Mouse (Mus musculus) layer of hippocampus, adult 9-11 months (tissue): ENCODE results near the gene Dhps.
"Not testable (repeated sequence)": the region's sequence is repeated elsewhere in the genome, so short reads cannot be mapped to it uniquely, and the experiment has no call there.

Experiments used
- DNase-seq: peaks from one replicate; pipeline ENCODE4 v3.0.0; 2022

Gene Dhps

DNA sequence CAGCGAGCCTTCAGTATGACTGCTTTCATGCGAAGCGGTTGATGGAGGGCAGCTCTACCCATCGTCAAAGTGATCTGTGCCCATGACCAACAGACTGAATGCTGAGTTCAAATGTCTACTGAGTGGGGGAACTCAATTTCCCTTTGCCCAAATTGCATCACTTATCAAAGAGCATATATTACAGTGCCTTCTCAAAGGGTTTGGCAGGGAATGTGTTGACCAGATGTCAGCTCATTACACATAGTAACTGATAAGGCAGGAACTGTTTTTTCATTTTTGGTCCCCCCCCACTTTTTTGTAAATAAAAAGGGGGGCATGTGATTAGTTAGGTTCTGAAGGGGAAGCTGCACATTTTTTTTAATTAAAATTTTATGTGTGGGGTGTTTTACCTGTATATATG lies 9.0 kb upstream of the Dhps start:
- no peak for DNase-seq

DNA sequence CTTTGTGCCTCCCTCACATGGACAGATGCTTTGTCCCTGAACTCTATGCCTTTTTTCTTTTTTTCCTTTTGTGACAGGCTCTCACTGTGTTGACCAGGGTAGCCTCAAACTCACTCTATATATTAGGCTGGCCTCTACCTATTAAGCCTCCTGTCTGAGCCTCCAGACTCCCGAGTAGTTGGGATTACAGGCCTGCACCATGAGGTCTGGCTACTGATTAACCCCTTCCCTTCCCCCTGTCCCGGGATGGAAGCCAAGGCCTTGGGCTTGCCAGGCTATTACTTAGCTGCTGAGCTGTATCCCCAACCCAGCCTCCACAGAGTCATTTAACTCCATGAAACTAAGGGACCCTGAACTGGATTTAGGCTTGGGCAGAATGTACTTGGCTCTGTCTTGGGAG lies 6.3 kb upstream of the Dhps start:
- DNase-seq: no peak

DNA sequence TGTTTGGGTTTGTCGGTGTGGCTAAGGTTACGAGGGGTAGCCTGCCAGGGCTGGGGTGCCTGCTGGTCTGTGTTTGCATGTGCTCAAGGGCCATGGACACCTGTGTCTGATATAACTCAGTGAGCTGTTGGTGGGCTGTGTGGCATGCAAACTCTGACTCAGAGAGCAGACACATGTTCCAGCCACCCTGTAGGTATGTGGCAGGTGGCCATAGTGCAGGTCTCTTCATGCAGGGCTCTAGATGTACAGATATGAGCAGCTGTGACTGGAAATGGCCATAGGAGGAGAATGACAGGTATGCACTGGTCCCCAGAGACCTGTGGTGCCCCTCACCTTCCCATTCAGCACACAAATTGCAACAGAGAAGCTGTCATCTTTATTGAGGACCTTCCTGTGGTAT lies 4.4 kb upstream of the Dhps start:
- DNase-seq: no peak

DNA sequence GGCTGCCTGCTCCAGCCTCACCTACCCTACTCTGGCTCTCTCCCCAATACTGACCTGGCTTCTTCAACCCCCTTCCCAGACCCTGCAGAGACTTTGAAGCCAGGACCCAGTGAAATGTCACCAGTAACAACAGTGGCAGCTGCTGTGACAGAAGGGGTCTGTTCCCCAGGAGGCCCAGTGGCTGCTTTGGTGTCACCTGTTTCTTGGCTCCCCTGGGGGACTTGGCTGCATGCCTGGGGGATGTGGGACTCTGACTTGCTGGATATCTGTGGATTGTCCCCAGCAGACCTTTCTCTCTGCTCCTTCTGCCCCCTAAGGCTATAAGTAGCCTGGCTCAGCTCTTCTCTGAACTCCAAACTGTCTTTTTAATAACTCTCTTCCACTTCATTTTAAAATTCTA lies 3.6 kb upstream of the Dhps start, which contains the start of gene Gm5741:
Gene Gm5741 (minus strand): TSS at position 1 of the 400 bp plus-strand sequence.
- no peak for DNase-seq

DNA sequence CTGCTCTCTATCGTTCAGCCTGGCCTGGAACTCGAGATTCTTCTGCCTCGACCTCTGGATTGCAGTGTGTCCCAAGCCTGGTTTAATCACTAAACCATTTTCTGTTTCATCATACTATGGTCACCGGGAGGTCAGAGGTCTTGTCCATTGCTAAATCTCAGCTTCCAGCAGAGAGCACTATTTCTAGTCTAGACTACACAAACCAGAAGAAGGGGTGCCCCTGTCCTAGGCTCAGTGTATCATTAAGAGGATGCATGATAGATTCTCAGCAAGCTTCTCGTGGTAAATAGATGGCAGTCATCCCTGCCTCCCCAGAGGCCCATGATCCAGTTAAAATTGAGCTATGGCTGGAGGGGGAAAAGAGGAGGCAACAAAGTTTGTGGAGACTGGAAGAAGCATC lies 516 bp upstream of the Dhps start:
- no peak for DNase-seq

DNA sequence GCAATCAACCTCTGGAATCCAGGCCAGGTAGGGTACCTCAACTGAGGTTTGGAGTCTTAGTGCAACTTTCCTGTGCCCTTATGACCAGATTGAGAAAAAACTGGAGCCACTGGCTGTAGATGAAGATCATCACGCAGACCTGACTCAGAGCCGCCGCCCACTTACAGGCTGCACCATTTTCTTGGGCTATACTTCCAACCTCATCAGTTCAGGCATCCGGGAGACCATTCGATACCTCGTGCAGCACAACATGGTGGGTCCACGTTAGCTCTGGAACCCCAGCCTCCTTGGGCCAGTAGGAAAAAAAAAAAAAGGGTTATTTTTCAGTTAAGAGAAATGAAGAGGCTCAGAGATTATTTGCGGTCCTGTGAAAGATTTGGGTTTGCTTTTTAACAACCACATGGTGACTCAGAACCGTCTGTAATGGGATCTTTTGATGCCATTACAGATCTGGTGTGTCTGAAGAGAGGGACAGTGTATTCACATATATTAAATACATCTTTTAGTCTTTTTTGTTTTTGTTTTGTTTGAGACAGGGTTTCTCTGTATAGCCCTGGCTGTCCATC lies 890 bp downstream of the Dhps start:
- DNase-seq: no peak

DNA sequence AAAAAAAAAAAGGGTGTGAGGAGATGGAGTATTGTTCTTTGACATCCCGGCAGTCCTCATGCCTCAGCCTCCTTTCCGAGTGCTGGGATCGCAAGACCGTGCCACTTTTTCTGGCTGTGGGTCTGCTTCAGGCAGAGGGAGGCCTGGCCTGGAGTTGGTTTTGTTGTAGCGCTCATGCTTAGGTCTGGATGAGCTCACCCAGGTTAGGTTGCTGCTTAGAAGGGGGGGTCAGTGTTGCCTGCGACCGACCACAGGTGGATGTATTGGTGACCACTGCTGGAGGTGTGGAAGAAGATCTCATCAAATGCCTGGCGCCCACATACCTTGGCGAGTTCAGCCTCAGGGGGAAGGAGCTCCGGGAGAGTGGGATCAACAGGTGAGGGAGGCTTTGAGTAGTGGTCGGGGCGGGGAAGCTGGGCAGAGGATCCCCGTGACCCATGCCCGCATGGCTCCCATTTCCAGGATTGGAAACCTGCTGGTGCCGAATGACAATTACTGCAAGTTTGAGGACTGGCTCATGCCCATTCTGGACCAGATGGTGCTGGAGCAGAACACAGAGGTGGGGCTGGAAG lies 1.6 kb downstream of the Dhps start:
- DNase-seq: no peak

DNA sequence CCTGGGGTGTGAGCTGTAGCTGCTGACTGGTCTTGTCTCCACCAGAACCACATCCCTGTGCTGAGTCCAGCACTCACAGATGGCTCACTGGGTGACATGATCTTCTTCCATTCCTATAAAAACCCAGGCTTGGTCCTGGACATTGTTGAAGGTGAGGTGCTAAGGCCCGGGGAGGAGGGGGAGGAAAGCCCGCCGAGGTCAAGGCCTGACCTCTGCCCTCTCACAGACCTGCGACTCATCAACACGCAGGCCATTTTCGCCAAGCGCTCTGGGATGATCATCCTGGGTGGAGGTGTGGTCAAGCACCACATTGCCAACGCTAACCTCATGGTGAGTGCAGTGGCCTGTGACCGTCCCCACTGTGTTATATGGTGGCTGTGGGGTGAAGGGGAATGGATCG lies 2.6 kb downstream of the Dhps start:
- DNase-seq: no peak

DNA sequence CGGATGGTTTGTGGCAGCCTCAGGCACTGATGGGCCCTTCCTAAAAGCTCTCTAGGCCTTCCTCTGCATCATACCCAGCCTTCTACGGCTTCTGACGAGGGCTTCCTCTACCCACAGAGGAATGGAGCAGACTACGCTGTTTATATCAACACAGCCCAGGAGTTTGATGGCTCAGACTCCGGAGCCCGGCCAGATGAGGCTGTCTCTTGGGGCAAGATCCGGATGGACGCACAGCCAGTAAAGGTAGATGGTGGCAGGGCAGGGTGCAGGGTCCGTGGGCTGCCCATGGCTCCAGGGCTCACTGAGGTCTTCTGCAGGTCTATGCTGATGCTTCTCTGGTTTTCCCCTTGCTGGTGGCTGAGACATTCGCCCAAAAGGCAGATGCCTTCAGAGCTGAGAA lies 3.1 kb downstream of the Dhps start:
- DNase-seq: no peak

DNA sequence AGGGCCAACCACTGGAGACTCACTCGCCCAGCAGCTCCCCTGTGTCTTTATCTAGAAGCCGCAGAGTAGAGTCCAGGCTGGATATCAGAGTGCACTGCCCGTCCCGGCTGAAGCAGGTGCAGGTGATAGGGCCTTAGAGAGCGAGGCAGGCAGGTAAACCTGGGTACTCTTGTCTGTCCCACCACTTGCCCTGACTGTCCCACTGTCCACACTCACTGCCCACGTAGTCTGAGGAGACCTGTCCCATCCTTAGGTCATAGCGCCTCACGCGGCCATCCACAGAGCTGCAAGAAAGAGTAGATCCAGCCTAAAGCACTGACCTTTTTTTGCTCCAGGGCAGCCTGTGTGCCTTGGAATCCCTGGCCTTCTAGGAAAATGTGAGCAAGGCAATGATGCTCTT lies 4.4 kb downstream of the Dhps start:
- no peak for DNase-seq

DNA sequence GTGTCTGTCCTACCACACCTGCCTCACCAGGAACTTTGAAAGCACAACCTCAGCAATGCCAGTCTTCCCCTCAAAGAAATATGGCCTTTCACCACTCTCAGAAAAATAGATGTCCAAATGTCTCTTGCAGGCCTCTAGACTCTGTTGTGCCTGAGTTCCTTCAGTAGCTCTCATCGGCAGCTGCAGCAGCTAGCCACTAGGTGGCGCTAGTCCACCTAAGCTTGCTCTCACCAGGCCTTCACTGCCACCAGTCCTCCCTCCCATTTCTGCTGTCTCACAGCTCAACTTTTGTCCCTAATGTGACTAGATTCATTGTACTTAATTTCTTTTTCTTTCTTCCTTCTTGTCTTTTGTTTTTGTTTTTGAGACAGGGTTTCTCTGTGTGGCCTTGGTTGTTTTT lies 5.4 kb downstream of the Dhps start:
- DNase-seq: peak; percentile 88

DNA sequence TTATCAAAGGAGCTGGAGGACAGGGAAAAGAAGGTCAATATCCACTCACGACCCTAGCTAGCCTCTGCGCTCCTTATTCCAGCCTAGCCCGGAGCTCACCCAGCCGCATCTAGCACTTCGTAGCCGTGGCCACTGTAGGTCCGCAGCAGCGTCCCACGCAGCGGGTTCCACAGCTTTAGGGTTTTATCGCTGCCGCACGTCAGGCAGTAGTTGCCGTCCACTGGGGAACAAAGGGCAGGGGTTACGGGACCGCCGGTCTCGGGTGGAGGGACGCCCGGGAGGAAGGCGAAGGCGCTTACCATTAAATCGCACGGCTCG lies 8.6 kb downstream of the Dhps start:
- DNase-seq: no peak

DNA sequence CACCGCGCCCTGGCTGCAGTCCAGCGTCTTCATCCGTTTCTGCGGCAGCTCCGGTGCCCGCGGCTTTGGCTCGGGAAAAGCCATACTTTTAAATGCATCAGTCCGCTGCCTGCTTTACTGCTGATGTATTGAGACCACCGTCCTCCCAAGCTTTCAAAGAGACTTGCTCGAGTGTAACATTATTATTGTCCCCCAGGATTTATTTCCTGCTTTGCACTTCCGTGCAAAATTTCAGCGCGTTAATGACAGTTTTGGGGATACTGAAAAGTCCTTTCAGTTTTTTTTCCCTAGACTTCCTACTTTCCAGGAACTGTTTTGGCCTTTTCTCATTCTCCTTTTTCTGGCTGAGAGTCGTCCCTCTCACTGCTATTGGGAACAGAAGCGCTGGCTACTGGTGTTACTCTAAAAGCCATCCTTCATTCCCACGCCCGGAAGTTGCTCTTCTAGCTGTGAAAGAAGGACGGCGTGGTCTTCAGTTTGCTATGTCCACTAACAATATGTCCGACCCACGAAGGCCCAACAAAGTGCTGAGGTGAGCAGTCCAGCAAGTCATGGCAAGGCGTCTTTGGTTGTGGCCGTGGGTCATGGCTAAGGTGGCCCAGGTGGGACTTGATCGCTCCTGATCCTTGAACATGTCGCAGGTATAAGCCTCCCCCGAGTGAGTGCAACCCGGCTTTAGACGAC lies 9.1 kb downstream of the Dhps start, which contains the start of gene Wdr83os:
Gene Wdr83os (plus strand): TSS at position 209 of the 684 bp plus-strand sequence.
- DNase-seq: no peak

DNA sequence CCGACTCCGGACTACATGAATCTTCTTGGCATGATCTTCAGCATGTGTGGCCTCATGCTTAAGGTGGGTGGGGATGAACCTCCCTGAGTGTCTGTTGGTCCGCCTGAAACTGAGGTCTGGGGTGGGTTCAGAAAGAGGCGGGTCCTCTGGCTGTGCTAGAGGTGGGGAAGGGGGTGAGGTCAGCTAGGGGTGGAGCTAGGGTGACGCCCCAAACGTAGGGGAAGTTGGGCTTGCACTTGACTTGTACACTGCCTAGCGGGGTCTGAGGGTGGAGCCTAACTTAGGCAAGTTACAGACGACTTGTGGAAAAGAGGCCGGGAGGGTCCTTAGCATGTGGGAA lies 9.6 kb downstream of the Dhps start, which contains the start of gene Wdr83:
Gene Wdr83 (minus strand): TSS at position 91 of the 340 bp plus-strand sequence.
- DNase-seq: peak; percentile 55

DNA sequence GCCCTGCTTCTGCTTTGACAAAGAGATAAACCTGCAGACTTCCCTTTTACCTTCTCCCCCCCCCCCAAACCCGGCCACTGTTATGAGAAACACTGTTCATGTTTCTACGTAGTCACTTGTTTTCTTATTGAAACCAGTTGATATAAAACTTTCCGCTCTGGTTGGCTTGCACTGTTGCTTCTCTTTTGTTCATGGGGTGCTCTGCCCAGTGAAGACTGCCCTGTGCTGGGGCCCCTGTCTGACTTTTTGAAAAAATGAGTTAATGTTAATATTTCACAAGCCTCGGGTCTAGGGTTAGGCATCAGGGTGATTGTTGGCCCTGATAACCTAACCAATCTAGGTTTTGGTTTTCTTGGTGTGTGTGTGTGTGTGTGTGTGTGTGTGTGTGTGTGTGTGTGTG lies 10.6 kb downstream of the Dhps start:
- DNase-seq: not testable (repeated sequence)

DNA sequence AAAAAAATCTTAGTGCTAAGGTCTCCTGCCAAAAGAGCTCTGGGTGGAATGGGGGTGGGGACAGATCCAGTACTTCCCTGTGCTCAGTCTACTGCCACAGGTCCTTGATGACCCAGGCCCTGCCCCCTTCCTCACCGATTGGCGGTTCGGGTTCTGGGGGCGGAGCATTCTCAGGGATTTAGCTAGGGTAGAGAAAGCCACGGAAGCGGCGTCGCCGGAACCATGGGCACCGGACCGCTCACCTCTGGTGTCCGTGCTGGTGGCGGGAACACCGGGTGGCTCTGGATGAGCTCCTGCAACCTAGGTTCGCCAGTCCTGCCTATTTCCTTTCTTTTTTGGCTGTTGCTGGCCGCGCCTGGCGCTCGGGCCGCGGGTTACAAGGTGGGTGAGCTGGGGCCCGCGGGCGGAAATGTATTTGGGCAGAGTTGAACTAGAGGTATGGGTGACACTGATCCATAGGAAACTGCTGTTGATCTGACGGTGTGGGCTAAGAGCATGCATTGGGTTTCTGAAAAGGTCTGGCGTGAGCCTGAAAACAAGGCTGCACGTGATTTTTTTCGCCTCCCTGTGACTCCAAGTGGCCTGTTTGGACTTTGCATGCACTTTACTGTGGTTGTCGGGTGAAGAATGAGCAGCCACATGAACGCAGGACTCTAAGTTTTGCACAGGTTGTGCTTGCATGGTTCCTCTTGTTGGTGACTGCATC lies 11.7 kb downstream of the Dhps start, which contains the start of gene Man2b1:
Gene Man2b1 (plus strand): TSS at position 163 of the 706 bp plus-strand sequence.
- DNase-seq: peak; percentile 95

DNA sequence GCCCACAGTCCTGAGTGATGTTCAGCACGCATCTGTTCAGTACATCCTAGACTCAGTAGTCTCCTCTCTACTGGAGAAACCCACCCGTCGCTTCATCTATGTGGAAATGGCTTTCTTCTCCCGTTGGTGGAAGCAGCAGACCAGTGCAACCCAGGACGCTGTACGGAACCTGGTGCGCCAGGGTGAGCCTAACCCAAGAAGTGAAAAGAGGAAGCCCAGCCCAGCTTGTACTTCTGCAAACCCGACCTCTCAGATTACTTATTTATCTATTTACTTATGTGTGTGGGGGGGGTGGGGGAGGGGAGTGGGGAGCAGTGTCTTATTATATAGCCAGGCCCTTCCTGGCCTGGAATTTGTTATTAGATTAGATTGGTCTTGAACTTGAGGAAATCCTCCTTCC lies 13.1 kb downstream of the Dhps start:
- DNase-seq: no peak

DNA sequence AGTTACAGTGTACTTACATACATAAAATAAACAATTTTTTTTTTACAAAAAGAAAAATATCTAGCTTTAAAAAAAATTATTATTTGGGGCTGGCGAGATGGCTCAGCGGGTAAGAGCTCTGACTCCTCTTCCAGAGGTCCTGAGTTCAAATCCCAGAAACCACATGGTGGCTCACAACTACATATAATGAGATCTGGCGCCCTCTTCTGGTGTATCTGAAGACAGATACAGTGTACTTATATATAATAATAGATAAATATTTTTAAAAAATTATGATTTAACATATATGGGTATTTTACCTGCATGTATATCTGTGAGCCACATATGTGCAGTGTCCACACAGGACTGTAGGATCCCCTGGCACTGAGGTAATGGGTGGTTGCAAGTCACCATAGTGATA lies 14.7 kb downstream of the Dhps start:
- no peak for DNase-seq

DNA sequence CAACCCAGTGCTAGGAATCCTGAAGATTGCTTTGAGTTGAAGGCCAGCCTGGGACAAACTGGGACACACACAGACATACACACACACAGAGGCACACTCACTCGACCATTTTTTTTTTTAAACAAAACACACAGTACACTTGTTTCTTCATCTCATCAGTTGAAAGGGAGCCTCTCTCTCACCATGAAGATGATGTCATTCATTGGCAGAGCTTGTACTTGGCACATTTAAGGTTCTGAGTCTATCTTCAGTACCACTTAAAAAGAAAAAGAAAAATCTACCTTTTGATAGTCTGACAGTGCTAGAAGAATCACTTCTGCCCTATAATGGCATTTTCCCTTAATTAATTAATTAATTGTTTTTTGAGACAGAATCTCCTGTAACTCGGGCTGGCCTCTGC lies 17.2 kb downstream of the Dhps start:
- DNase-seq: no peak

DNA sequence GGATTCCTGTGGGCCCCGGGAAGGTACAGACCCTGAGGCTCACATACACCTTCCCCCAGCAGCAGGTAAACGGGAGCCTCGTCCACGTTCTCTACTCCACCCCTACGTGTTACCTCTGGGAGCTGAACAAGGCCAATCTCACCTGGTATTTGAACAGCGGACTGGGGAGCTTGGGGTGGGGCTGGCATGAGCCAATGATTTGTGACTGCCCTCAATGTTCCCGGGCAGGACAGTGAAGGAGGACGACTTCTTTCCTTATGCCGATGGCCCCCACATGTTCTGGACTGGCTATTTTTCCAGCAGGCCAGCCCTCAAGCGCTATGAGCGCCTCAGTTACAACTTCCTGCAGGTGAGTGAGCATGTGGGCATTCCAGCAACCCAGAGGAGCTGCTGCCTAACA lies 19.3 kb downstream of the Dhps start:
- no peak for DNase-seq

DNA sequence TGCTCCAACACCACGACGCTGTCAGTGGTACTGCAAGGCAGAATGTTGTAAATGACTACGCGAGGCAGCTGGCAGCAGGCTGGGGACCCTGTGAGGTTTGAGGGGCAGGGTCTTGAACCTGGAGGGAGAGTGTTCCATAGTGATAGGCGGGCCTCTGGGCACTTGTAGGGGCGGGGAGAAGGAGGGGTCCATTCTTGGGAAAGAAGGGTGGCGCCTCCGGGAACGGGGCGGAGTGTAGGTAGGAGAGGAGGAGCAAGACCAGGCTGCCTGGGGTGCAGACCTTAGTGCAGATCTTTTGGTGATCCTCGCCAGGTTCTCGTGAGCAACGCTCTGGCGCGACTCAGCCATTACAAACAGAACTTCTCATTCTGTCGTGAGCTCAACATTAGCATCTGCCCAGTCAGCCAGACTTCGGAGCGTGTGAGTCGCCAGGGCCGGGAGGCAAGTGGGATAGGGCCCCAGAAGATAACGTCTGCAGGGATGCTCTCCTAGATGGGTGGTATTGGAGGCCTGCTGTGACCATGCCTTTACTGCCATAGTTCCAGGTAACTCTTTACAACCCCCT lies 20.1 kb downstream of the Dhps start:
- DNase-seq: no peak

DNA sequence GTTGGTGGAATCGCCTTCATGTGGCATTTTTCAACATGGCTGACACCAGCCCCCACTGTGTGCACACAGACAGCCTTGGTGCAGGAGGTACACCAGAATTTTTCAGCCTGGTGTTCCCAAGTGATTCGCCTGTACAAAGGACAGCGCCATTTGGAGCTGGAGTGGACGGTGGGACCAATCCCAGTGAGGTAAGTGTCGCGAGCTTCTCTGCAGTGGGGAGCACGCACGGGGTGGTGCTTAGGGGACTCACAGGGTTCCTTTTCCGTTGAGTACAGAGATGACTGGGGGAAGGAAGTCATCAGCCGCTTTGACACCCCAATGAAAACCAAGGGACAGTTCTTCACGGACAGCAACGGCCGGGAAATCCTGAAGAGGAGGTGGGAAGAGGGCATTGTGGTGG lies 23.5 kb downstream of the Dhps start:
- no peak for DNase-seq

DNA sequence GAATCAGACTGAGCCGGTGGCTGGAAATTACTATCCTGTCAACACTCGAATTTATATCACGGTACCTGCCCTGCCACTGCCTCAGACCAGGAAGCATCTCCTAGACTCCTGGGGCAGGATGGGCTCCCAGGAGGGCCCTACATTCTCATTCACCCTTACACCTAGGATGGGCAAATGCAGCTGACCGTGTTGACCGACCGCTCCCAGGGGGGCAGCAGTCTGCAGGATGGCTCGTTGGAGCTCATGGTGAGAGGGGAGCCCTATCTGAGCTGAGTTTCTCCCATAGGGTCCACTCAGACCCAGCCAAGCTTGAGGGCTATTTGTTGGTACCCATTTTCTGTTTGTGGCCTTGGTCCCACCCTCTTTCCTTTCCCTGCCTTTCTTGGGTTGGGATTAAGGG lies 24.0 kb downstream of the Dhps start:
- DNase-seq: no peak

DNA sequence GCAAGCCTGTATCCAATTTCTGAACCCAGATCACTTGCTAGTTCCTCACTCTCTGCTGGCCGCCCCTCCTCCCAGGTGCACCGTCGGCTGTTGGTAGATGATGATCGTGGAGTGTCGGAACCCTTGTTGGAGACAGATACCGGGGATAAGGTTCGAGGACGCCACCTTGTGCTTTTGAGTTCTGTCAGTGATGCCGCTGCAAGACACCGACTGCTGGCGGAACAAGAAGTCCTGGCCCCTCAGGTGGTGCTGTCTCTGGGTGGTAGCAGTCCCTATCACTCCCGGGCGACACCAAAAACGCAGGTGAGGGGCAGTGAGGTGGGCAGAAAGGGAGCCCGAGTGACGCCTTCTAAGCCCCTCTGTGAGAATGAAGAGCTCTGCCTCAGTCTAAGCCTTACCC lies 24.6 kb downstream of the Dhps start:
- no peak for DNase-seq
